Mouse (Mus musculus): Measurements from ENCODE around the gene March1. TPM values are rescaled to one million over a fixed set of nuclear protein-coding genes. Genes with fewer than 3 reads are reported as not detected.

March1 gene
- polyA plus RNA-seq, 1 experiment from 2014 or later, result 0.30 TPM

DNA sequence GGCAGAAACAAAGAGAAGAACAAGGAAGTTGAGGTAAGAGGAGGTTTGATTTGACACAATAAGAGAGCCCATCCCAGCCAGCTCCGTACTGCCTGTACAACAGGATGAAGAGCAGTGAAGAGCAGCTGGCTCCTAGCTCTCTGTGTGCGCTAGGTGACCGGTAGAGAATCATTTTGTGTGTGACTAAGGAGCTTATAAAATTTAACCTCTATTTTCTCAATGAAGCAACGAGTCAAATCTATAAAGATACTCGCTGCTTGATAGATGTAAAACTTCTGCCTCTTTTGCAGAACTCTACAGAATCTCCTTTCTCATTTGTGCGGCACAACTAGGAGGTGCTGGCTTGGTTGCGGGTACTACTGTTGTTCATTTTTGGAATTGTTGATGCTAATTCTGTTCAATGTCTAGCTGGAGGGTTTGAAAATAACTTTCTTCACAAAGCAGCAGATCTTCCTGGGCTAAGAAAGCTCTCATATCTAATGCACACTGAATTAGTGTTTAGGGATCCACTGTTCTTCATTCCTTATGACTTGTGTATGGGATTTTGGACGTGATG lies 349.6 kb downstream of the March1 start:
- no peak overlapping the region for H3K9ac ChIP-seq (ENCODE audit: low read depth, low read length)

DNA sequence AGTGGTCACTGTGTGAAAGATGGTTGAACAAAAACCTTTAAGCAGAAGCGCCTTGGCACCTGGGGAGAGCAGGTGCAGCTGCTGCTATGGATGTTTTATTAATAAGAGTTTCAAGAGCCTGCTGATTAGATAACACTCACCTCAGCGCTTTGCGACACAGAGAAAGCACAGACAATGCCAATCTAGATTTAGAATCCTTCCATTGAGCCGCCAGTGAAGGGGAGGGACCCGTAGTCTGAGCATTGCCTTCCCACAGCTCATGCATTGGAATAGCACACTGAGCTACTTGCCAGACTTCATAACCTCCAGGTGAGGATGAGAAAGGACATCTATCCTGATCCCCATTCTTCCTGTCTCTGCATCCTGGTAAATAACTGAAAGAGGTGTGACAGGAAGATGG lies 359.2 kb downstream of the March1 start:
- Histone ChIP-seq H3K4me1 (replicated peaks; ENCODE audit: insufficient read depth, low read length) (no peaks in the 10 kb centered on the region), H3K36me3 (ENCODE audit: insufficient read depth, low read length) (no peaks in the 10 kb centered on the region), H3K9ac (ENCODE audit: low read depth, low read length) (no peak overlapping the region), H3K27ac (no peak overlapping the region), H3K27me3 (ENCODE audit: insufficient read depth, low read length) (no peaks in the 10 kb centered on the region), H3K4me3 (replicated peaks; ENCODE audit: low read depth, low read length) (no peak overlapping the region), H3K9me3 (replicated peaks; ENCODE audit: low read length) (no peaks in the 10 kb centered on the region), H3K4me2 (ENCODE audit: low read length) (no peak overlapping the region)
- WGBS, result 79% methylated on average over 5 of the region's 5 CpGs
- TF ChIP-seq CTCF (IDR thresholded peaks at IDR 0.05; ENCODE audit: low read depth), result no peak
- ATAC-seq (replicated peaks; ENCODE audit: low FRiP score, low read depth) (no peak), DNase-seq (ENCODE audit: low spot score) (no peak)

More for the DNA sequence above, 349.6 kb downstream of the March1 start:
- Histone ChIP-seq H3K27me3 (ENCODE audit: insufficient read depth, low read length) (no peaks in the 10 kb centered on the region), H3K4me1 (replicated peaks; ENCODE audit: insufficient read depth, low read length) (no peaks in the 10 kb centered on the region), H3K4me2 (ENCODE audit: low read length) (no peak overlapping the region), H3K9me3 (replicated peaks; ENCODE audit: low read length) (no peaks in the 10 kb centered on the region), H3K36me3 (ENCODE audit: insufficient read depth, low read length) (no peaks in the 10 kb centered on the region), H3K4me3 (replicated peaks; ENCODE audit: low read depth, low read length) (no peak overlapping the region), H3K27ac (no peak overlapping the region)
- TF ChIP-seq CTCF (IDR thresholded peaks at IDR 0.05; ENCODE audit: low read depth), result no peak
- no peak for ATAC-seq (replicated peaks; ENCODE audit: low FRiP score, low read depth)
- 79% methylated on average over 8 of the region's 8 CpGs for WGBS
- no peak for DNase-seq (ENCODE audit: low spot score)

DNA sequence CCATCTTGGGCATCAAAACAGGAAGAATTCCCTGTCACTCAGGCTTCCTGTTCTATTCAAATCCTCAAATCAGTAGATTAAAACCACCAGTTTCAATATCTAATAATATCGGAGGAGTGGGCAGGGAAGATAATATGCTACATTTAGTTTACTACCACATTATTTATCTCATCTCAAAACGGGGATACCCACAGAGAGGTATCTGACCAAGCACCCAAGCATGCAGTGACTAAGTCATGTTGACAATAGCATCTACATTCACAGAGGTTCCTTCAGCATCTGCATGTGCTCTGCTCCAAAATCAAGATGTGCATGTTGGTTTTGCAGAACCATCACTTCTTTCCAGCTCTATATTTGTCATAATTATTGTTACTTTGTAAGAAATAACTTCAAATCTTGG lies 364.3 kb downstream of the March1 start:
- H3K36me3 ChIP-seq (ENCODE audit: insufficient read depth, low read length), result no peaks in the 10 kb centered on the region
- H3K4me2 ChIP-seq (ENCODE audit: low read length), result no peak overlapping the region
- H3K27ac ChIP-seq, result no peak overlapping the region
- no peak overlapping the region for H3K9ac ChIP-seq (ENCODE audit: low read depth, low read length)
- TF ChIP-seq CTCF (IDR thresholded peaks at IDR 0.05; ENCODE audit: low read depth), result no peak
- no peaks in the 10 kb centered on the region for H3K27me3 ChIP-seq (ENCODE audit: insufficient read depth, low read length)
- 79% methylated on average over 2 of the region's 2 CpGs for WGBS
- DNase-seq (ENCODE audit: low spot score) (no peak), ATAC-seq (replicated peaks; ENCODE audit: low FRiP score, low read depth) (no peak)
- no peaks in the 10 kb centered on the region for H3K4me1 ChIP-seq (replicated peaks; ENCODE audit: insufficient read depth, low read length)
- no peak overlapping the region for H3K4me3 ChIP-seq (replicated peaks; ENCODE audit: low read depth, low read length)
- H3K9me3 ChIP-seq (replicated peaks; ENCODE audit: low read length), result no peaks in the 10 kb centered on the region

DNA sequence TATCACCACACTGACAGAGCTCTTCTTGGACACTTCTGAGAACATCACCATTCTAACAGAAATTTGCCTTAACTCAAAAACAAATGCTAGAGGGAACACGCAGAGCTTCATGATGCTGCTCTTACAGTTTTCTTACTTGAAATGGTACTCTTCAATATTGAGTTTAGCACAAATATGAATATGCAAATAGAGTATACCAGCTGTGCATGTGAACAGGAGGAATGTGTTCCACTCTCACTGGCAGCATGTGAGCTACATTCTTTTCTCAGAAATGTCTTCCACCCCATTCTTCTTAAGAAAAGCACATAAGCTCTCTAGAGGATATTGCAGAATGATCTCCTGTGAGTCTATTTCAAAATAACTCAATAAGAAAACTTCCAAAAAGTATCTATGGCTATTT lies 370.0 kb downstream of the March1 start:
- no peaks in the 10 kb centered on the region for H3K27me3 ChIP-seq (ENCODE audit: insufficient read depth, low read length)
- no peak for TF ChIP-seq CTCF (IDR thresholded peaks at IDR 0.05; ENCODE audit: low read depth)
- 78% methylated on average over 1 of the region's 1 CpGs for WGBS
- H3K36me3 ChIP-seq (ENCODE audit: insufficient read depth, low read length), result no peaks in the 10 kb centered on the region
- ATAC-seq (replicated peaks; ENCODE audit: low FRiP score, low read depth) (no peak), DNase-seq (ENCODE audit: low spot score) (no peak)
- H3K4me2 ChIP-seq (ENCODE audit: low read length), result no peak overlapping the region
- H3K4me1 ChIP-seq (replicated peaks; ENCODE audit: insufficient read depth, low read length), result no peaks in the 10 kb centered on the region
- H3K9ac ChIP-seq (ENCODE audit: low read depth, low read length), result no peak overlapping the region
- no peak overlapping the region for H3K27ac ChIP-seq
- no peaks in the 10 kb centered on the region for H3K9me3 ChIP-seq (replicated peaks; ENCODE audit: low read length)
- no peak overlapping the region for H3K4me3 ChIP-seq (replicated peaks; ENCODE audit: low read depth, low read length)

DNA sequence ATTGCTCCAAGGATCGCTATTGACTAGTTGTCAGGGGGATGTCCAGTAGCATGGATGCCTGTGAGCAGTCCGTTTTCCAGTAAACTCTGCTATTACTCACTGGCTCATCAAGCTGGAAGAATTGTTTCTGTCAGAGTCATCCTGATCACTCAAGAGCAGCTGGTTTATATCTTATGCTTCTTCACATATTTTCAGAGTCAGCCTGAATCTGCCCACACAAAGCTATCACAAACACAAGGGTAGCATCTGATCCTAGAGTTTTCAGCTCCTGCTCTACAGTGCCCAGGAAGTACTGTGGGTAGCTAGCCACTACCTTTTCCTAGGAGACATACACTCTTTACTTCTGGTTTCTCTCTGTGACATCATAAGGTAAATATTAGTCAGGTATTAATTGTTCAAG lies 405.1 kb downstream of the March1 start:
- Histone ChIP-seq H3K9me3 (replicated peaks; ENCODE audit: low read length) (no peaks in the 10 kb centered on the region), H3K27me3 (ENCODE audit: insufficient read depth, low read length) (no peaks in the 10 kb centered on the region), H3K4me1 (replicated peaks; ENCODE audit: insufficient read depth, low read length) (no peaks in the 10 kb centered on the region), H3K4me3 (replicated peaks; ENCODE audit: low read depth, low read length) (no peak overlapping the region), H3K4me2 (ENCODE audit: low read length) (no peak overlapping the region), H3K36me3 (ENCODE audit: insufficient read depth, low read length) (no peaks in the 10 kb centered on the region), H3K9ac (ENCODE audit: low read depth, low read length) (no peak overlapping the region), H3K27ac (no peak overlapping the region)
- TF ChIP-seq CTCF (IDR thresholded peaks at IDR 0.05; ENCODE audit: low read depth), result no peak
- WGBS, result 71% methylated on average over 2 of the region's 2 CpGs
- ATAC-seq (replicated peaks; ENCODE audit: low FRiP score, low read depth) (no peak), DNase-seq (ENCODE audit: low spot score) (no peak)

DNA sequence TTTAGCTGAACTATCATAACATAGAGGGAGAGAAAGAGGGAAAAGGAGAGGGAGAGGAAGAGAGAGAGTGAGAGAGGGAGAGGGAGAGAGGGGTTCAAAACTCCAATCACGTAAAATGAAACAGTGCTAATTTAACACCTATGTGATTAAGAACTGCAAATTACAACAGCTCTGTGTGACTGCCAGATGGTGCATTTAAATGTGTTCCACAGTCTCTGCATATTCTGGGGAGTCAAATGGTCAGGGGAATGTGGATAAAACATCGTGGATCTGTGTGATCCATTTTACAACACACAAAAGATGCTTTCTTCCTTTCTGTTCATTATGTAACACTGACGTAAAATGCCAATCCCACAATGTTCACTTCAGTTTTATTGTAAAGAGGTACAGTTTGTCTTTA lies 416.0 kb downstream of the March1 start:
- DNase-seq (ENCODE audit: low spot score) (no peak), ATAC-seq (replicated peaks; ENCODE audit: low FRiP score, low read depth) (no peak)
- 73% methylated on average over 3 of the region's 3 CpGs for WGBS
- Histone ChIP-seq H3K4me2 (ENCODE audit: low read length) (no peak overlapping the region), H3K4me1 (replicated peaks; ENCODE audit: insufficient read depth, low read length) (no peaks in the 10 kb centered on the region), H3K27ac (no peak overlapping the region), H3K27me3 (ENCODE audit: insufficient read depth, low read length) (no peaks in the 10 kb centered on the region), H3K4me3 (replicated peaks; ENCODE audit: low read depth, low read length) (no peak overlapping the region), H3K9me3 (replicated peaks; ENCODE audit: low read length) (no peaks in the 10 kb centered on the region), H3K9ac (ENCODE audit: low read depth, low read length) (no peak overlapping the region), H3K36me3 (ENCODE audit: insufficient read depth, low read length) (no peaks in the 10 kb centered on the region)
- TF ChIP-seq CTCF (IDR thresholded peaks at IDR 0.05; ENCODE audit: low read depth), result no peak

DNA sequence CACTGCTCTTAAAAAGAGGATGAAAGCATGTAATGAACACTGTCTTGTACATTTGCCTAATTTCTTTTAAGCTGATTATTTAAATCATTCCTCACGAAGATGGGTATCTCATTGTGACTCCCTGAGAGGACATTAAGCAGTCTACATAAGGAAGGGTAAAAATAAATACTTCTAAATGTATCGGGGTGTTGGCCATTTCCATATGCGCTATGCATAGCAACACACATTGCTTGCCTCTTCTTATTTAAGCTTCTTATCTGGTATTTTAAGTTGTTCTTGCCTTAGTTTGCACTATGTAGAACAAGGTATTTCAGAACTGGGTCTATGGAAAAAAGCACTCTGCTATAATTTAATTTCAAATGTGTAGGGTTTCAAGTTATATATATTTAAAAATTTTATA lies 416.7 kb downstream of the March1 start:
- Histone ChIP-seq H3K27me3 (ENCODE audit: insufficient read depth, low read length) (no peaks in the 10 kb centered on the region), H3K4me1 (replicated peaks; ENCODE audit: insufficient read depth, low read length) (no peaks in the 10 kb centered on the region), H3K36me3 (ENCODE audit: insufficient read depth, low read length) (no peaks in the 10 kb centered on the region), H3K27ac (no peak overlapping the region), H3K4me2 (ENCODE audit: low read length) (no peak overlapping the region), H3K9me3 (replicated peaks; ENCODE audit: low read length) (no peaks in the 10 kb centered on the region), H3K4me3 (replicated peaks; ENCODE audit: low read depth, low read length) (no peak overlapping the region), H3K9ac (ENCODE audit: low read depth, low read length) (no peak overlapping the region)
- DNase-seq (ENCODE audit: low spot score) (no peak), ATAC-seq (replicated peaks; ENCODE audit: low FRiP score, low read depth) (no peak)
- WGBS, result 82% methylated on average over 3 of the region's 3 CpGs
- TF ChIP-seq CTCF (IDR thresholded peaks at IDR 0.05; ENCODE audit: low read depth), result no peak

Measured in kidney, postnatal 0 days (tissue).